Mouse (Mus musculus): ENCODE results near the gene Mrps34. TPM values are rescaled to one million over a fixed set of nuclear protein-coding genes. Genes with fewer than 3 reads are reported as not detected.

Gene Mrps34
- 10 to 100 TPM; 14.6 to 18.9 TPM for total RNA-seq (2023)

GRCm38 (mm10) chr17:24894995-24895547 is at the start of gene Mrps34, which contains the start of gene Eme2:
TSS of gene Mrps34 (plus strand) at chr17:24895116.
TSS of gene Eme2 (minus strand) at chr17:24895087.

GRCm38 (mm10) chr17:24850065-24850772 is 44.7 kb upstream of the Mrps34 start, which contains the start of gene Fahd1:
TSS of gene Fahd1 (minus strand) at chr17:24850364.

GRCm38 (mm10) chr17:24865776-24866175 is 29.1 kb upstream of the Mrps34 start, which contains the start of gene Igfals:
TSS of gene Igfals (plus strand) at chr17:24865997.

GRCm38 (mm10) chr17:24886134-24886931 is 8.6 kb upstream of the Mrps34 start, which contains the start of the genes Nubp2 and Spsb3:
TSS of gene Nubp2 (minus strand) at chr17:24886349.
TSS of gene Spsb3 (plus strand) at chr17:24886643.

GRCm38 (mm10) chr17:24896241-24896992 is 1.5 kb downstream of the Mrps34 start, which contains the start of gene Nme3:
TSS of gene Nme3 (plus strand) at chr17:24896500.

GRCm38 (mm10) chr17:24936259-24937237 is 41.6 kb downstream of the Mrps34 start, which contains the start of gene Mapk8ip3:
TSS of gene Mapk8ip3 (minus strand) at chr17:24936977.

Other genes starting within 250 kb of the Mrps34 start
- 1 to 10 TPM; 2.0 to 2.9 TPM for gene Slc9a3r2, start 244.8 kb upstream of the Mrps34 start, total RNA-seq (2023)
- not detected for gene Npw, start 236.7 kb upstream of the Mrps34 start, total RNA-seq (2023)
- 10 to 100 TPM; 26.5 to 28.8 TPM for gene Zfp598, start 225.4 kb upstream of the Mrps34 start, total RNA-seq (2023)
- gene Syngr3, start 205.2 kb upstream of the Mrps34 start, total RNA-seq (2023): under 1 TPM in 1 of 2 experiments, not detected in 1; 0.20 TPM
- 1 to 10 TPM; 7.9 to 9.0 TPM for gene Gfer, start 199.0 kb upstream of the Mrps34 start, total RNA-seq (2023)
- 1 to 10 TPM; 1.8 to 2.2 TPM for gene Noxo1, start 198.9 kb upstream of the Mrps34 start, total RNA-seq (2023)
- gene Tbl3, start 187.5 kb upstream of the Mrps34 start, total RNA-seq (2023): 10 to 100 TPM; 12.1 to 16.7 TPM
- gene Rnf151, start 177.1 kb upstream of the Mrps34 start, total RNA-seq (2023): not detected
- 100 to 1,000 TPM; 644 to 709 TPM for gene Rps2, start 177.0 kb upstream of the Mrps34 start, total RNA-seq (2023)
- 10 to 100 TPM; 71.6 to 74.1 TPM for gene Ndufb10, start 170.6 kb upstream of the Mrps34 start, total RNA-seq (2023)
- 1 to 10 TPM; 1.0 to 1.2 TPM for gene Rpl3l, start 167.3 kb upstream of the Mrps34 start, total RNA-seq (2023)
- gene Msrb1, start 158.5 kb upstream of the Mrps34 start, total RNA-seq (2023): 1,000 to 10,000 TPM; 1,053 to 1,152 TPM
- gene Hs3st6, start 142.1 kb upstream of the Mrps34 start, total RNA-seq (2023): under 1 TPM in 1 of 2 experiments, not detected in 1; 0.66 TPM
- gene Meiob, start 90.8 kb upstream of the Mrps34 start, total RNA-seq (2023): not detected
- 10 to 100 TPM; 49.6 to 49.7 TPM for gene Hagh, start 55.0 kb upstream of the Mrps34 start, total RNA-seq (2023)
- 1 to 10 TPM; 5.1 to 6.5 TPM for gene Fahd1, start 44.8 kb upstream of the Mrps34 start, total RNA-seq (2023)
- under 1 TPM; 0.15 to 0.42 TPM for gene Igfals, start 29.1 kb upstream of the Mrps34 start, total RNA-seq (2023)
- 10 to 100 TPM; 36.0 to 39.5 TPM for gene Nubp2, start 8.8 kb upstream of the Mrps34 start, total RNA-seq (2023)
- 10 to 100 TPM; 20.6 to 24.6 TPM for gene Spsb3, start 8.5 kb upstream of the Mrps34 start, total RNA-seq (2023)
- 10 to 100 TPM; 11.7 to 16.5 TPM for gene Eme2, start within 50 bp of the Mrps34 start, total RNA-seq (2023)
- gene Nme3, start 1.4 kb downstream of the Mrps34 start, total RNA-seq (2023): 10 to 100 TPM; 15.6 to 23.0 TPM
- 10 to 100 TPM; 61.9 to 68.8 TPM for gene Mapk8ip3, start 41.9 kb downstream of the Mrps34 start, total RNA-seq (2023)
- gene Jpt2, start 65.6 kb downstream of the Mrps34 start, total RNA-seq (2023): 10 to 100 TPM; 36.4 to 38.8 TPM
- 10 to 100 TPM; 29.6 to 30.1 TPM for gene Cramp1l, start 120.7 kb downstream of the Mrps34 start, total RNA-seq (2023)
- 10 to 100 TPM; 13.2 to 21.9 TPM for gene Ift140, start 121.0 kb downstream of the Mrps34 start, total RNA-seq (2023)
- gene Tmem204, start 188.5 kb downstream of the Mrps34 start, total RNA-seq (2023): not detected
- gene Telo2, start 220.9 kb downstream of the Mrps34 start, total RNA-seq (2023): 10 to 100 TPM; 10.4 to 11.8 TPM
- gene Ptx4, start 225.6 kb downstream of the Mrps34 start, total RNA-seq (2023): not detected
- gene Clcn7, start 238.3 kb downstream of the Mrps34 start, total RNA-seq (2023): 10 to 100 TPM; 27.5 to 31.4 TPM